Mouse (Mus musculus): ENCODE data around the gene Cds1.

- no peak for TF ChIP-seq CTCF (IDR thresholded peaks at IDR 0.05; ENCODE audit: borderline replicate concordance, extremely low read depth, insufficient read depth, insufficient read length)
- TF ChIP-seq POLR2A (IDR thresholded peaks at IDR 0.05; ENCODE audit: borderline replicate concordance, extremely low read depth, insufficient read depth, insufficient read length, poor library complexity, severe bottlenecking): no peak
Observed at GRCm38 (mm10) chr5:101822311-101822670, 57.4 kb downstream of the Cds1 start.
